Mouse (Mus musculus): ENCODE data around the gene Zfp131. TPM values are rescaled to one million over a fixed set of nuclear protein-coding genes. Genes with fewer than 3 reads are reported as not detected.

Gene Zfp131
- polyA plus RNA-seq, 1 experiment from 2014 or later, result 12.5 TPM

DNA sequence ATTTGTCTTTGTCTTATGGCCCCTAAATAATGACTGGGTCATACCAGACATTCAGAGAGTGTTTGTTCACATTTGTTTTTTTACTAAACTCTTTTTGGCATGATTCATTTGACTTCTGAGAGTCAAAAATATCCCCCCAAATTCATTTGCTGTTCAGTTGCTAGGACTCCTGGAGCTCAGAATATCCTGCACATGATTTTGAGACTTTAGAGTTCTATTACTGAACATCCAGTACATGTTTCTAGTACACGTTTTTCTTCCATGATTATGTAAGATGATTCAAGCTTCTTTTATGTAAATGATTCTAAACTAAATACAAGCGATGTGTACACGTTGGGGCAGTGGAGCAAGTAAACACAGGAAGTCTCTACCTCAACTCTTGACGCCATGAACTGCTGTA, 7.0 kb upstream of the Zfp131 start:
- WGBS (ENCODE audit: insufficient replicate concordance), result 36% methylated on average over 4 of the region's 4 CpGs
- Histone ChIP-seq H3K36me3 (replicated peaks) (no peaks in the 10 kb centered on the region), H3K27me3 (no peaks in the 10 kb centered on the region), H3K4me2 (no peak overlapping the region), H3K9ac (no peak overlapping the region), H3K27ac (replicated peaks) (no peak overlapping the region), H3K4me3 (replicated peaks) (no peak overlapping the region), H3K4me1 (replicated peaks) (peaks cover 7% of the 10 kb centered on the region; the same call in 1 of the 2 replicates), H3K9me3 (replicated peaks) (no peaks in the 10 kb centered on the region)
- no peak for ATAC-seq (ENCODE audit: insufficient read depth)

GRCm38 (mm10) chr13:119792791-119793404, 2.2 kb upstream of the Zfp131 start:
- ATAC-seq (ENCODE audit: insufficient read depth), result no peak
- Histone ChIP-seq H3K36me3 (replicated peaks) (peaks cover 7% of the 10 kb centered on the region), H3K27ac (replicated peaks) (no peak overlapping the region), H3K27me3 (no peaks in the 10 kb centered on the region), H3K4me3 (replicated peaks) (no peak overlapping the region), H3K9me3 (replicated peaks) (no peaks in the 10 kb centered on the region), H3K4me1 (replicated peaks) (peaks cover 33% of the 10 kb centered on the region), H3K4me2 (no peak overlapping the region), H3K9ac (no peak overlapping the region)
- 43% methylated on average over 5 of the region's 5 CpGs for WGBS (ENCODE audit: insufficient replicate concordance)

GRCm38 (mm10) chr13:119791580-119792135, 969 bp upstream of the Zfp131 start:
- Histone ChIP-seq H3K4me1 (replicated peaks) (peaks cover 33% of the 10 kb centered on the region), H3K36me3 (replicated peaks) (peaks cover 17% of the 10 kb centered on the region), H3K4me2 (peak overlapping the region; percentile 97), H3K9me3 (replicated peaks) (no peaks in the 10 kb centered on the region), H3K27ac (replicated peaks) (peak overlapping the region; percentile 89), H3K4me3 (replicated peaks) (peak overlapping the region; percentile 95), H3K27me3 (no peaks in the 10 kb centered on the region), H3K9ac (peak overlapping the region; percentile 96)
- WGBS (ENCODE audit: insufficient replicate concordance), result 4% methylated on average over 18 of the region's 18 CpGs
- ATAC-seq (ENCODE audit: insufficient read depth), result no peak

DNA sequence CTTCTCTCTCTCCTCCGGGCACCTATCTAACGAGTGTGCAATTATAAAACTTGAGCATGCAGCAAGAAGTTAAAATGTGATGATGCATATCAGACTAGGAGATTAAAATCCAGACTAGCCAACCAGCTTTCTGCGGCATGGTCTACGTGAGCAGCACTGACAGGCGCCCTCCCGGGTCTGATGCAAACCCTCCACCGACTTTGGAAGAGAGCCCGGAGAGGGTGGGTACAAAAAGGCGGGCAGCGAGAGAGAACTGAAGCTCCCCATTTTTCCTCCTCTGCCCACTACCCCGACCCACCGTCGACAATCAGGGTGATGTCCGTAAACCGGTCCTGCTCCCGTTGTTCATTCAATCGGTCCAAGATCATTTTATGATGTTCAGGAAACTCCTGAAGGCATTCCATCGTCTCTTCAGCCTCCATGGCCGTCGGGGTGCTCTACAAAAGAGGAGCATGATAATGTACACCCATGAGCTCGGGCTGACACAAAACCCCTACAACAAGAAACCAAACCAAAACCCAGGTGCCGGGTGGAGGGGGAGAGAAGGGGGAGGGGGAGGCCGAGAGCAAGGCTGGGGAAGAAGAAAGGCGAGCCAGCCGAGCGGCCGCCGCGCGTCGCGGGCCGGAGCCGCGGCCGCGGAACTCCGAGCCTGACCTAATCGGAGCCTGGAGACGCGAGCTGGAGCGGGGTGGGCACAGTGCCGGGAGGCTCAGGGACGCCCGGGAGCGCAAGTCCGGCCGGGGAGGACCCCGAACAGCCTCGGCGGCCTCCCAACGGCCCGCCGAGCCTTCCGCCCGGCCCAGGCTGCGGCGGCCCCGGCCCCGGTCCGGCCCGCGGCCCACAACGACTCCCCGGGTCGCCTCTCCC, 605 bp downstream of the Zfp131 start:
- H3K36me3 ChIP-seq (replicated peaks), result peaks cover 30% of the 10 kb centered on the region
- WGBS (ENCODE audit: insufficient replicate concordance), result under 1% methylated on average over 46 of the region's 66 CpGs

DNA sequence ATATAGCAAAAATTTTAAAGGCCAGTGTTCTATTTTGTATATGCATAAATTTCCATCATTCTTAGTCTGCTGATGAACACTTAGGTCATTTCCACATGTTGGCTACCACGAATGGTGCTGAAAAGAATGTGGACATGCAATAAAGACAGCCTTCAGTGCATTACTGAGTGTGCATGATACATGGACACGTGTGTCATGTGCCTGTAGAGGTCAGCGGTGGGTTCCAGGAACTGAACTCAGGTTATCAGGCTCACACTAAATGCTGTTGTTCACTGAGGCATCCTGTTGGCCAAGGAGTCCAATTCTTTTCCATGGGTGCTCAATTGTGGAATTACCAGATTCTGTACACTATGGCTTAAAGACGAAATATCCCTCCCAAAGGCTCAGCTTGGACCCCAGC, 7.1 kb downstream of the Zfp131 start:
- Histone ChIP-seq H3K4me2 (no peak overlapping the region), H3K9me3 (replicated peaks) (no peaks in the 10 kb centered on the region), H3K9ac (no peak overlapping the region), H3K4me3 (replicated peaks) (no peak overlapping the region), H3K36me3 (replicated peaks) (peaks cover 78% of the 10 kb centered on the region), H3K27me3 (no peaks in the 10 kb centered on the region), H3K4me1 (replicated peaks) (no peaks in the 10 kb centered on the region; the same call in none of the 2 replicates), H3K27ac (replicated peaks) (no peak overlapping the region)
- ATAC-seq (ENCODE audit: insufficient read depth), result no peak
- WGBS (ENCODE audit: insufficient replicate concordance), result 71% methylated on average over 4 of the region's 4 CpGs

More for the DNA sequence above, 605 bp downstream of the Zfp131 start:
- Histone ChIP-seq H3K4me3 (replicated peaks) (peak overlapping the region; percentile 95), H3K4me1 (replicated peaks) (peaks cover 33% of the 10 kb centered on the region), H3K9me3 (replicated peaks) (no peaks in the 10 kb centered on the region), H3K27ac (replicated peaks) (peak overlapping the region; percentile 89), H3K4me2 (peak overlapping the region; percentile 97), H3K27me3 (no peaks in the 10 kb centered on the region), H3K9ac (peak overlapping the region; percentile 96)
- ATAC-seq (ENCODE audit: insufficient read depth), result peak; percentile 63

DNA sequence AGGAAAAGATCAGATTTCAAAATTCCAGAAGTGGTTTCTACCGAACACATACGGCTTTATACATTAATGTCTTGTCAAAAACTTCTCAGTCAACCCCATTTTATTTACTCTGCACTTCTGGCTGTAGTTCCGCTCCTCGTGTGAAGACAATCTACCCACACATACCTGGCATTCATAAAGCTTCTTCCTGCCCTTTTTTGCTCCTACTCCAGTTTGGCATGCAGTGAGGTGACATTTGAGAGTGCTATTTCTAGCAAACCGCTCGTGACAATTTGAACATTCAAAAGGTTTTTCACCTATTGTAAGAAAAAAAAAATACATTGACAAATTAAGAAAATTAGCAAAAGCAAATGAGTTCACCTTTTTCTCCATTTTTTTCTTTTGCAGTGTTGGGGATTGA, 22.1 kb downstream of the Zfp131 start:
- Histone ChIP-seq H3K36me3 (replicated peaks) (peaks cover 80% of the 10 kb centered on the region), H3K9ac (no peak overlapping the region), H3K4me2 (no peak overlapping the region), H3K27me3 (no peaks in the 10 kb centered on the region), H3K27ac (replicated peaks) (no peak overlapping the region), H3K4me1 (replicated peaks) (no peaks in the 10 kb centered on the region), H3K9me3 (replicated peaks) (no peaks in the 10 kb centered on the region), H3K4me3 (replicated peaks) (no peak overlapping the region)
- 80% methylated on average over 6 of the region's 6 CpGs for WGBS (ENCODE audit: insufficient replicate concordance)
- ATAC-seq (ENCODE audit: insufficient read depth), result no peak

DNA sequence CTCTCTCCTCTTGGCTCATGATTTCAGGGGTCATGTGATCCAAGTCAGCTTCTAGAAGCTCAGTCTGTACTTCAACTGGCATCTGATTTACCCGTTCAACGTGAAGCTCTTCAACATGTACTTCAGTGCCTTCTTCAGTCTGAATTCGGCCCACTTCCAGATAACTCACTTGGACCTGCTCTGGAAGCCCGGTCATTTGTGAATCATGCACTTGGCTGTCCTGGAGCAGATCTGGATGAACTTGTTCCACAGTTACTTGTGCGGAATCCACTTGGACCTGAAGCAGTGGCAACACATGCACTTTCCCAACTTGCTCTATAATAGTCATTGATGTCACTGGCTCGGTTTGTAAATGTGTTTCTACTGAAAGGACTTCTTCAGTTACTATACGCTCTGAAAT, 24.2 kb downstream of the Zfp131 start:
- Histone ChIP-seq H3K4me2 (no peak overlapping the region), H3K27ac (replicated peaks) (no peak overlapping the region), H3K4me3 (replicated peaks) (no peak overlapping the region), H3K36me3 (replicated peaks) (peaks cover 60% of the 10 kb centered on the region), H3K27me3 (no peaks in the 10 kb centered on the region), H3K4me1 (replicated peaks) (no peaks in the 10 kb centered on the region), H3K9me3 (replicated peaks) (no peaks in the 10 kb centered on the region), H3K9ac (no peak overlapping the region)
- WGBS (ENCODE audit: insufficient replicate concordance), result 87% methylated on average over 7 of the region's 7 CpGs
- no peak for ATAC-seq (ENCODE audit: insufficient read depth)

DNA sequence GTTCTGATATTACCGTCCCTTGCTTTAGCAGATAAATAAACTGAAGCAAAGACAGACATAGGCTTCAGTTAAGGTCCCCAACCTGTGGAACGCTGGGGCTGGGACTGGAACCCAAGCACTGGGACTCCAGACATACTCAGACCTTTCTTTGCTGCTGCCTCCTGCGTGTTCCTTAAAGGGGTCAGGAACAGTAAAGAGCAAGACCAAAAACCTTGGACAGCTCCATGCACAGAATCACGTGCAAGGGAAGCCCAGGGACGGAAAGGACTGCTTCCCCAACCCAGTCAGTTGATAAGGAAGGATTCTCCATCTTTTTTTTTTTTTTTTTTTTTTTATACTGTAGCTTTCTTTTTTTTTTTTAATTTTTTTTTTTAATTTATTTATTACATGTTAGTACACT, 33.9 kb downstream of the Zfp131 start:
- H3K4me2 ChIP-seq, result no peak overlapping the region

GRCm38 (mm10) chr13:119755681-119756471, 34.8 kb downstream of the Zfp131 start, which contains the start of gene Nim1k:
Gene Nim1k, minus strand, starts transcription at chr13:119755882.
- H3K27ac ChIP-seq (replicated peaks), result no peak within 1 kb of the TSS
- peak; percentile 77 for ATAC-seq (ENCODE audit: insufficient read depth)
- H3K36me3 ChIP-seq (replicated peaks), result no peaks in the 10 kb centered on the region

More for the DNA sequence above, 33.9 kb downstream of the Zfp131 start:
- Histone ChIP-seq H3K9me3 (replicated peaks) (no peaks in the 10 kb centered on the region), H3K27ac (replicated peaks) (no peak overlapping the region), H3K36me3 (replicated peaks) (no peaks in the 10 kb centered on the region; the same call in 1 of the 2 replicates), H3K4me3 (replicated peaks) (no peak overlapping the region), H3K9ac (no peak overlapping the region), H3K4me1 (replicated peaks) (peaks cover 13% of the 10 kb centered on the region; the same call in 1 of the 2 replicates), H3K27me3 (peaks cover 17% of the 10 kb centered on the region)
- no peak for ATAC-seq (ENCODE audit: insufficient read depth)
- WGBS (ENCODE audit: insufficient replicate concordance), result 45% methylated on average over 5 of the region's 5 CpGs

GRCm38 (mm10) chr13:119755141-119755547, 35.5 kb downstream of the Zfp131 start:
- Histone ChIP-seq H3K4me3 (replicated peaks) (peak overlapping the region; percentile 48), H3K4me2 (peak overlapping the region; percentile 72), H3K36me3 (replicated peaks) (no peaks in the 10 kb centered on the region), H3K27ac (replicated peaks) (no peak overlapping the region), H3K9me3 (replicated peaks) (no peaks in the 10 kb centered on the region), H3K27me3 (peaks cover 17% of the 10 kb centered on the region), H3K9ac (no peak overlapping the region; the same call in 1 of the 2 replicates), H3K4me1 (replicated peaks) (peaks cover 13% of the 10 kb centered on the region; the same call in 1 of the 2 replicates)
- ATAC-seq (ENCODE audit: insufficient read depth), result peak; percentile 29; the same call in 1 of the 2 replicates
- WGBS (ENCODE audit: insufficient replicate concordance), result 2% methylated on average over 16 of the region's 16 CpGs

More at GRCm38 (mm10) chr13:119755681-119756471, 34.8 kb downstream of the Zfp131 start, which contains the start of gene Nim1k:
- Histone ChIP-seq H3K4me3 (replicated peaks) (peak within 1 kb of the TSS; percentile 48), H3K4me1 (replicated peaks) (peaks cover 13% of the 10 kb centered on the region; the same call in 1 of the 2 replicates), H3K9me3 (replicated peaks) (no peaks in the 10 kb centered on the region), H3K9ac (no peak within 1 kb of the TSS; the same call in 1 of the 2 replicates), H3K4me2 (peak within 1 kb of the TSS; percentile 72), H3K27me3 (peaks cover 17% of the 10 kb centered on the region)
- WGBS (ENCODE audit: insufficient replicate concordance), result 4% methylated on average over 43 of the region's 43 CpGs
